Mouse (Mus musculus): ENCODE measurements around the gene Pcdh18. TPM values are rescaled to one million over a fixed set of nuclear protein-coding genes. Genes with fewer than 3 reads are reported as not detected.

The Pcdh18 gene
- 68.4 and 71.7 TPM in 2 replicates for polyA plus RNA-seq (2014; fragmentation: Nextera tagmentation; extraction: Ambion mirVana)

DNA sequence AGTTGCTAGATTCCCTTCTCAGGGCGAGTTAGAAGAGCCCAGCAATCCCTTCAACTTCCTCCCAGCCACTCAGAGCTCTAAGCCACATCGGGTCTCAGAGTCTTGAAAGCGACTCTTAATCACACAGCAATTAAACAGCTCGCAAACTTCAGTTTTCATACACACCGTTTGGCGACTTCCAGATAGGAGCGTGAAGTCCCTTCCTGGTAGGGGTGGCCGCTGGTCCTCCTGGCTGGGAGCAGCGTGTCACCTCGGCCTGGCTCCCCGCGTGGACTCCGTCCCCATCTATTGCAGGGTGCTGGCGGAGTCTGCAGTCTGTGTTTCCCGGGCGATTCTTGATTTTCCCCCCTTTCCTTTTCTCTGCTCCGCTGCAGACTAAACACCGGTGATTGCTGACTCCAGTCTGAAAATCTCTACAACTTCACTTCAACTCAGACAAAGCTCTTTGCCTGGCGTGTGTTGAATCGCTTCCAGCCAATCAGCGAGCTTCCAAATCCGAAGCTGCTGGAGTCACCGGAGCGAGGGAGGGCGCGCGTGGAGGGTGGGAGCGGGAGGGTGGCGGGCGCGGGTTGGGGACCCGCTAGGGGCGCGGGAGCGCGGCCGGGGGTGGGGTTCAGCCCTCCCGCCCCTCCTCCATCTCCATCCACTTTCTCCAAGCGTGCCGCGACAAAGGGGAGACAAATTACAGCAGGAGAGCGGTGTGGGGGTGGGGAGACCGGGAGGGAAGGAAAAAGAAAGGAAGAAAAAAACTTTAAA lies at the start of gene Pcdh18:
Pcdh18 (minus strand) TSS at position 456 of the 756 bp plus-strand sequence.
- Histone ChIP-seq H3K27me3 (ENCODE audit: control insufficient read depth, insufficient read depth, low read length) (no peaks in the 10 kb centered on the region), H3K9ac (ENCODE audit: low read length) (peak within 1 kb of the TSS; percentile 89), H3K36me3 (ENCODE audit: control insufficient read depth, insufficient read depth, low read length) (peaks cover 2% of the 10 kb centered on the region; the same call in 1 of the 2 replicates), H3K9me3 (ENCODE audit: control insufficient read depth, low read length) (no peaks in the 10 kb centered on the region), H3K27ac (ENCODE audit: low read depth, low read length) (peak within 1 kb of the TSS; percentile 97), H3K4me3 (ENCODE audit: low read depth, low read length) (peak within 1 kb of the TSS; percentile 52), H3K4me1 (replicated peaks; ENCODE audit: control insufficient read depth, insufficient read depth, low read length) (peaks cover 3% of the 10 kb centered on the region; the same call in 1 of the 2 replicates), H3K4me2 (ENCODE audit: low read depth, low read length, severe bottlenecking) (peak within 1 kb of the TSS; percentile 51)
- DNase-seq (ENCODE audit: low spot score), result peak; percentile 98
- peak; percentile 95 for ATAC-seq (replicated peaks; ENCODE audit: low FRiP score)
- WGBS, result under 1% methylated on average over 43 of the region's 43 CpGs

DNA sequence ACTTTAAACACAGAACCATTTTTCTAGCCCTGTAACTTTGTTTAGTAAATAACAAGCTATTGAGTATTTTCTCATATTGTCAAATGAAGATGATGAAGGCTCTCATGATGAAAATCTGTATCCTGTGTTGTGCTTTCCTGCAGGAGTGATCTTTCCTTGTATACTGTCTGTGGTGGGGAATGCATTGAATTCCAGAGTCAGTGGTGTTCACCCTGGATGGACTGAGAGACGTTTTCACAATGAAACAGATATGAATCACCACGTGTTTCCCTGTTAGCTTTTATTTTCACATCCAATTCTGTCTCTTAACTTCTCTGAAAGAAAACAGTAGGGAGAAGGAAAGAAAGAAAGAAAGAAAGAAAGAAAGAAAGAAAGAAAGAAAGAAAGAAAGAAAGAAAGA lies 49.7 kb upstream of the Pcdh18 start:
- H3K9me3 ChIP-seq (ENCODE audit: control insufficient read depth, low read length), result no peaks in the 10 kb centered on the region
- H3K4me3 ChIP-seq (ENCODE audit: low read depth, low read length), result no peak overlapping the region
- H3K27ac ChIP-seq (ENCODE audit: low read depth, low read length), result no peak overlapping the region
- no peak overlapping the region for H3K4me2 ChIP-seq (ENCODE audit: low read depth, low read length, severe bottlenecking)
- no peaks in the 10 kb centered on the region for H3K27me3 ChIP-seq (ENCODE audit: control insufficient read depth, insufficient read depth, low read length)
- DNase-seq (ENCODE audit: low spot score) (no peak), ATAC-seq (replicated peaks; ENCODE audit: low FRiP score) (no peak)
- WGBS, result 66% methylated on average over 2 of the region's 2 CpGs
- no peak overlapping the region for H3K9ac ChIP-seq (ENCODE audit: low read length)
- H3K36me3 ChIP-seq (ENCODE audit: control insufficient read depth, insufficient read depth, low read length), result no peaks in the 10 kb centered on the region
- H3K4me1 ChIP-seq (replicated peaks; ENCODE audit: control insufficient read depth, insufficient read depth, low read length), result no peaks in the 10 kb centered on the region

DNA sequence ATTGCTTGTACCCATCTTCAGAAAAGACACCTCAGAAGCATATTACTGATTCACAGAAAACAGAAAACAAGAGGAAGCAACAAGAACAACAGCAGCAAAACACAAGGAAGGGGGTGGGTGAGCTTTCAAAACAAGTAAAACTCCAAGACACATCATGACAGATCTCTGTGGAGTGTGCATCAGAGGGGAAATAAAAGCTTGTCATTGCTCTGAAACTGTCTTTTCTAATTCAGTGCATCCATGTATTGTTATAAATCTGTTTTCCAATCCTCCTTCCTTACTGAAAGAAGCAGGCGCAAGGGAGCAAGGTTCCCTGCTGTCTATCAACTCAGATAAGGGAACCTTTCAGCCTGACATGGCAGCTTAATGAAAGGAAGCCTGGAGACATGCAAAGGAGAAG lies 48.4 kb upstream of the Pcdh18 start:
- Histone ChIP-seq H3K4me3 (ENCODE audit: low read depth, low read length) (no peak overlapping the region), H3K27me3 (ENCODE audit: control insufficient read depth, insufficient read depth, low read length) (no peaks in the 10 kb centered on the region), H3K36me3 (ENCODE audit: control insufficient read depth, insufficient read depth, low read length) (no peaks in the 10 kb centered on the region), H3K4me2 (ENCODE audit: low read depth, low read length, severe bottlenecking) (no peak overlapping the region), H3K4me1 (replicated peaks; ENCODE audit: control insufficient read depth, insufficient read depth, low read length) (no peaks in the 10 kb centered on the region), H3K9me3 (ENCODE audit: control insufficient read depth, low read length) (no peaks in the 10 kb centered on the region), H3K9ac (ENCODE audit: low read length) (no peak overlapping the region), H3K27ac (ENCODE audit: low read depth, low read length) (no peak overlapping the region)
- WGBS, result 79% methylated on average over 1 of the region's 1 CpGs
- DNase-seq (ENCODE audit: low spot score) (no peak), ATAC-seq (replicated peaks; ENCODE audit: low FRiP score) (no peak)

DNA sequence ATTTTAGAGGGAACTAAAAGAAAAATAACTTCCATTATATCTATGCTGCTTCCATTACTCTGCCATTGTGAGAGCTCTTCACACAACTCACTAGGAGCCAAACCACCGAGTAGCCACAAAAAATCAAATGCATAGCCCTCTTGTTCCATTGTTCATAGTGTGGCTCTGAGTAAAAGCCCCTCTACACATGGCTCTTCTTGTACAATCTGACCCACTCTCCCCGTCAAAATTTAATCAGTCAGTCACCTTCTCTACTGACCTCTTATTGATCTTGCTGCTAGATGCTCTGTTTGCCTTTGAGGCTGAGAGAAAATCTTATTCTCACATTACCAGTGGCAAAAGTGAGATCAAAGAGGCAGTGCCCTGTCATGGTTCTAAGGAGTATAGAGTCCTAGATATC lies 31.2 kb upstream of the Pcdh18 start:
- H3K27me3 ChIP-seq (ENCODE audit: control insufficient read depth, insufficient read depth, low read length), result no peaks in the 10 kb centered on the region
- ATAC-seq (replicated peaks; ENCODE audit: low FRiP score) (no peak), DNase-seq (ENCODE audit: low spot score) (no peak)
- no peaks in the 10 kb centered on the region for H3K9me3 ChIP-seq (ENCODE audit: control insufficient read depth, low read length)
- no peak overlapping the region for H3K4me2 ChIP-seq (ENCODE audit: low read depth, low read length, severe bottlenecking)
- H3K4me1 ChIP-seq (replicated peaks; ENCODE audit: control insufficient read depth, insufficient read depth, low read length), result no peaks in the 10 kb centered on the region
- 17% methylated on average over 2 of the region's 2 CpGs for WGBS
- H3K4me3 ChIP-seq (ENCODE audit: low read depth, low read length), result no peak overlapping the region
- H3K9ac ChIP-seq (ENCODE audit: low read length), result no peak overlapping the region
- no peaks in the 10 kb centered on the region for H3K36me3 ChIP-seq (ENCODE audit: control insufficient read depth, insufficient read depth, low read length)
- H3K27ac ChIP-seq (ENCODE audit: low read depth, low read length), result no peak overlapping the region

DNA sequence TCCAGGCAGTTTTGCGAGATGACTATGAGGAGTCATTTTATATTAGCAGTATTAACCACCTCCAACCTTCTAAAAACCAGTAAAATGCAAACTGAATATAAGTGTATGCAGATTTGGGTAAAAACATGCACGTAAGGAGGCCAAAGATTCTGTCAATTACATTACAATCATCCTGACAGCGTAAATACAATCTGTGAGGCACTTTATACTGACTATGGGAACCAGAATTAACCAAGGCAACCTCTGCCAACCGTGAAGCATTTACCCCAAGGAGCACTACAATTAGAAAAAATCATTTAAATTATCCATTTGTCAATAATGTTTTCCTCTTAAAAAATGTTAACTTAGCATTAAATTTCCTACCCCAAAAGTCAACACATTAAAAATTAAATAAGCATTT lies 30.6 kb upstream of the Pcdh18 start:
- Histone ChIP-seq H3K36me3 (ENCODE audit: control insufficient read depth, insufficient read depth, low read length) (no peaks in the 10 kb centered on the region), H3K4me2 (ENCODE audit: low read depth, low read length, severe bottlenecking) (no peak overlapping the region), H3K9ac (ENCODE audit: low read length) (no peak overlapping the region), H3K9me3 (ENCODE audit: control insufficient read depth, low read length) (no peaks in the 10 kb centered on the region), H3K4me3 (ENCODE audit: low read depth, low read length) (no peak overlapping the region), H3K27ac (ENCODE audit: low read depth, low read length) (no peak overlapping the region), H3K27me3 (ENCODE audit: control insufficient read depth, insufficient read depth, low read length) (no peaks in the 10 kb centered on the region), H3K4me1 (replicated peaks; ENCODE audit: control insufficient read depth, insufficient read depth, low read length) (no peaks in the 10 kb centered on the region)
- 68% methylated on average over 4 of the region's 4 CpGs for WGBS
- no peak for DNase-seq (ENCODE audit: low spot score)
- no peak for ATAC-seq (replicated peaks; ENCODE audit: low FRiP score)

DNA sequence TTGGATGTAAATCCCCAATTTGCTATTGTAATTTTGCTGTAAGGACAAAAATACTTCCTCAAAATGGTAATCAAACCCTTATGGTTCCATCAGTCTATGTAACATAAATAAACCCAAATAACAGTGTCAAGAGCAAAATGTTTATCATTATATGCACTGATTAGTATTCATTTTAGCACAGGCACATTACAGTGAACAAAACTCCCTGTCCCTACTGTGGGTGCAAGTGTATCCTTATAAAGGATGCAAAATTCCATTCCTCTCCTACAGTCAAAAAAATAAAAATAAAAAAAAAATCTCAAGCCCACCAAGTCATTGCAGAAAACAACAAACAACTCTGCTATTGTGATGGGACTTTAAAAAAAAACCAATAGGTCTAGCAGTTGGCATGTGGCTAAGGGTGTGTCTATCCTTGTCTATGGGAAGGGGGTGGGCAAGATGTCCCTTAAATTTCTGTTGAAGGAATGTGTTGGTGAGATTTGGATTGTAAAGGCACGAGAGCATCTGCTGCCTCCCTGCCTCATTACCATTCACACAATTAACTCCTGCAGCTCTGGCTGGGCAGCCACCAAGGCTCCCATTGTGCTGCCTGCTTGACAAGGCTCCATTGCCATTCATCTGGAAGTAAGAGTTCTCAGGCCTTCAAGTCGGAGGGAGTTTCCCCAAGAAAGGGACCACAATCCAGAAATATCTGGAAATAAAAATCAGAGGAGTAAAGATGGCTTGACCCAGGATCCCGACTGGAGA lies 12.0 kb upstream of the Pcdh18 start:
- no peaks in the 10 kb centered on the region for H3K27me3 ChIP-seq (ENCODE audit: control insufficient read depth, insufficient read depth, low read length)
- DNase-seq (ENCODE audit: low spot score) (peak; percentile 75), ATAC-seq (replicated peaks; ENCODE audit: low FRiP score) (peak; percentile 96)
- WGBS, result 2% methylated on average over 3 of the region's 3 CpGs
- no peak overlapping the region for H3K4me3 ChIP-seq (ENCODE audit: low read depth, low read length)
- H3K9ac ChIP-seq (ENCODE audit: low read length), result no peak overlapping the region
- H3K4me2 ChIP-seq (ENCODE audit: low read depth, low read length, severe bottlenecking), result no peak overlapping the region
- 0 out of 2 replicates have a peak, but pooled peaks cover 7% of the 10 kb centered on the region for H3K4me1 ChIP-seq (replicated peaks; ENCODE audit: control insufficient read depth, insufficient read depth, low read length)
- no peak overlapping the region for H3K27ac ChIP-seq (ENCODE audit: low read depth, low read length)
- H3K9me3 ChIP-seq (ENCODE audit: control insufficient read depth, low read length), result no peaks in the 10 kb centered on the region
- H3K36me3 ChIP-seq (ENCODE audit: control insufficient read depth, insufficient read depth, low read length), result no peaks in the 10 kb centered on the region

DNA sequence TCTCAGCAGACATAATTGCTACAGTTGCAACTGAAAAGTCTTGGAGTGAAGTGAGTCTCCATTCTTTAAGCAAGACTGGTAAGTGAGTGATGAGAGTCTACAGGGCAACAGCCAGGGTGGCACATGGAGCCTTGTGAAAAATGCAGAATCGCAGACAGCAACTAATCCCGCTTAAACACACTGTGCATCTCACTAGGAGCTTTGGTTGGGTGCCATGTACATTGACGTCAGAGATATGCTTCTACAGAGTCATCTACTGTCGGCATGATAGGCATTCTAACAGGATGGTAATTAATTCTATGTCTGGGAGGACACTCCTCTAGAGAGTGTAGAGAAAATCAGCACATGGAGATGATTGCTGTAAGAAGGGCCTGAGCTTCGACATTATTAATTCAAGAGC lies 5.6 kb upstream of the Pcdh18 start:
- Histone ChIP-seq H3K4me3 (ENCODE audit: low read depth, low read length) (no peak overlapping the region), H3K9me3 (ENCODE audit: control insufficient read depth, low read length) (no peaks in the 10 kb centered on the region), H3K27ac (ENCODE audit: low read depth, low read length) (no peak overlapping the region), H3K36me3 (ENCODE audit: control insufficient read depth, insufficient read depth, low read length) (no peaks in the 10 kb centered on the region), H3K4me2 (ENCODE audit: low read depth, low read length, severe bottlenecking) (no peak overlapping the region), H3K9ac (ENCODE audit: low read length) (no peak overlapping the region), H3K27me3 (ENCODE audit: control insufficient read depth, insufficient read depth, low read length) (no peaks in the 10 kb centered on the region), H3K4me1 (replicated peaks; ENCODE audit: control insufficient read depth, insufficient read depth, low read length) (peaks cover 3% of the 10 kb centered on the region; the same call in 1 of the 2 replicates)
- WGBS, result 82% methylated on average over 5 of the region's 5 CpGs
- DNase-seq (ENCODE audit: low spot score), result no peak
- ATAC-seq (replicated peaks; ENCODE audit: low FRiP score), result no peak

DNA sequence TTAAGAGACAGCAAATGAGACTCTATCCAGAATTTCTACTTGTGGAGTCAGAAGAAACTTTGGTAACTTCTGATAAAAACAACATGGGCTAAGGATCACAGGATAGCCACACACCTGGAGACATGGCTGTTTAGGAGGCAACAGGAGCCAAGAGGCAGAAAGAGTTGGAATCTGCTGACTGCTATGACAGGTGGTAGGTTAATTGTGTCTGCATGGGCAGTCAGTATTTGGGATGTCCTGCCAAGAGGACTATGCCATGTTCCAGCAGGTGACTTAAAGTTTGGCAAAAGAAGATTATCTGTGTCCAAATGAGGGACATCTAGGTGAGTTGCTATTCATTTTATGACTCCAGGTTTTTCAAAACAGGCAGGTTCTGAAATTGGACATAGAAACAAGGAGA lies 4.8 kb upstream of the Pcdh18 start:
- no peak overlapping the region for H3K9ac ChIP-seq (ENCODE audit: low read length)
- ATAC-seq (replicated peaks; ENCODE audit: low FRiP score), result no peak
- H3K4me2 ChIP-seq (ENCODE audit: low read depth, low read length, severe bottlenecking), result no peak overlapping the region

More for the DNA sequence above, 4.8 kb upstream of the Pcdh18 start:
- Histone ChIP-seq H3K4me3 (ENCODE audit: low read depth, low read length) (no peak overlapping the region), H3K36me3 (ENCODE audit: control insufficient read depth, insufficient read depth, low read length) (no peaks in the 10 kb centered on the region), H3K4me1 (replicated peaks; ENCODE audit: control insufficient read depth, insufficient read depth, low read length) (peaks cover 3% of the 10 kb centered on the region; the same call in 1 of the 2 replicates), H3K27ac (ENCODE audit: low read depth, low read length) (no peak overlapping the region), H3K27me3 (ENCODE audit: control insufficient read depth, insufficient read depth, low read length) (no peaks in the 10 kb centered on the region), H3K9me3 (ENCODE audit: control insufficient read depth, low read length) (no peaks in the 10 kb centered on the region)
- no peak for DNase-seq (ENCODE audit: low spot score)
